Mouse (Mus musculus) midbrain, embryonic 10.5 days (tissue): ENCODE data around the gene Gm867. TPM values are rescaled to one million over a fixed set of nuclear protein-coding genes. Genes with fewer than 3 reads are reported as not detected.
A peak's percentile ranks its signal among the peaks of the same experiment; 100 is the strongest.

Experiments used
- DNase-seq: peaks from one replicate; pipeline ENCODE4 v3.0.0-alpha.2; 2017; ENCODE audit warnings: low spot score
- H3K27ac ChIP-seq: fragments of 300-500 bp; sonication (generic); replicated peaks from 2 replicates; pipeline ENCODE4 v1.5.1; 2016; ENCODE audit warnings: mild to moderate bottlenecking
- H3K27me3 ChIP-seq: fragments of 300-500 bp; sonication (generic); 2 replicates; pipeline ENCODE4 v1.6.1; 2016; ENCODE audit warnings: low read depth, mild to moderate bottlenecking; ENCODE audit not compliant: poor library complexity, severe bottlenecking
- H3K36me3 ChIP-seq: fragments of 300-500 bp; sonication (generic); 2 replicates; pipeline ENCODE4 v1.6.1; 2016; ENCODE audit warnings: mild to moderate bottlenecking, moderate library complexity
- H3K4me1 ChIP-seq: fragments of 300-500 bp; sonication (generic); 2 replicates; pipeline ENCODE4 v1.6.1; 2016
- H3K4me3 ChIP-seq: fragments of 300-500 bp; sonication (generic); 2 replicates; pipeline ENCODE4 v1.5.1; 2016; ENCODE audit warnings: mild to moderate bottlenecking, moderate library complexity
- H3K9me3 ChIP-seq: fragments of 300-500 bp; sonication (generic); replicated peaks from 2 replicates; pipeline ENCODE4 v1.6.1; 2016; ENCODE audit warnings: mild to moderate bottlenecking
- WGBS: fragments of 180-500 bp; shearing (Covaris S2); methylation state at CpG from one replicate; pipeline ENCODE4 v1.1.7; 2016; 5-methylcytosine and 5-hydroxymethylcytosine counted together
- polyA plus RNA-seq: library from polyadenylated mRNA; unstranded; fragments of >200 nt; fragmentation: Nextera tagmentation; extraction: Ambion mirVana; gene quantifications from 2 replicates; pipeline ENCODE4 v1.2.1, GENCODE M21; 2016

The Gm867 gene
- polyA plus RNA-seq, 1 experiment from 2014 or later, result 0.52 TPM

DNA sequence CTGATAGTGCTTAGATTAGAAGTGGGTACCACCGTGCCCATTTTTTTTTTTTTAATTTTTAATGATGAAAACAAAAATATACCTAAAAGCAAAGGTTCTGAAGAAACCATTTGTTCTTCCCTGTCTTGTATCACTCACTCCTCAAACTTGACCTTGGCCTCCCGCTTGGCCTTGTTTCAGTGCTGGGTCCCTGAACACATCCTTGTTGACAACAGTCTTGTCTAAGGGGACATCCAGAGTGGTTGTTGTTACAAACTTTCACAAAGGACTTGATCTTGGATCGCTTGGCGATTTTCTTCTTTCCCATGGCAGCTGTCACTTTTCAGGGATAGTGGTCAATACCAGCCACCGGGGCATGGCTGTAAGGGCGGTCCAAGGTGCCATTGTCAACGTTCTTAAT, 4.7 kb upstream of the Gm867 start:
- 91% methylated on average over 7 of the region's 7 CpGs for WGBS
- no peak for DNase-seq
- peaks cover 21% of the 10 kb centered on the region for H3K27me3 ChIP-seq
- no peaks in the 10 kb centered on the region for H3K36me3 ChIP-seq
- H3K4me1 ChIP-seq, result peaks cover 24% of the 10 kb centered on the region
- no peaks in the 10 kb centered on the region for H3K9me3 ChIP-seq
- H3K4me3 ChIP-seq, result no peak overlapping the region
- no peak overlapping the region for H3K27ac ChIP-seq

GRCm38 (mm10) chr10:75944066-75944772, 3.7 kb upstream of the Gm867 start:
- H3K9me3 ChIP-seq, result no peaks in the 10 kb centered on the region
- H3K27me3 ChIP-seq, result peaks cover 20% of the 10 kb centered on the region
- H3K27ac ChIP-seq, result no peak overlapping the region; the same call in 1 of the 2 replicates
- H3K4me3 ChIP-seq, result no peak overlapping the region
- DNase-seq, result no peak
- no peaks in the 10 kb centered on the region for H3K36me3 ChIP-seq
- WGBS, result 34% methylated on average over 11 of the region's 11 CpGs
- peaks cover 24% of the 10 kb centered on the region for H3K4me1 ChIP-seq

DNA sequence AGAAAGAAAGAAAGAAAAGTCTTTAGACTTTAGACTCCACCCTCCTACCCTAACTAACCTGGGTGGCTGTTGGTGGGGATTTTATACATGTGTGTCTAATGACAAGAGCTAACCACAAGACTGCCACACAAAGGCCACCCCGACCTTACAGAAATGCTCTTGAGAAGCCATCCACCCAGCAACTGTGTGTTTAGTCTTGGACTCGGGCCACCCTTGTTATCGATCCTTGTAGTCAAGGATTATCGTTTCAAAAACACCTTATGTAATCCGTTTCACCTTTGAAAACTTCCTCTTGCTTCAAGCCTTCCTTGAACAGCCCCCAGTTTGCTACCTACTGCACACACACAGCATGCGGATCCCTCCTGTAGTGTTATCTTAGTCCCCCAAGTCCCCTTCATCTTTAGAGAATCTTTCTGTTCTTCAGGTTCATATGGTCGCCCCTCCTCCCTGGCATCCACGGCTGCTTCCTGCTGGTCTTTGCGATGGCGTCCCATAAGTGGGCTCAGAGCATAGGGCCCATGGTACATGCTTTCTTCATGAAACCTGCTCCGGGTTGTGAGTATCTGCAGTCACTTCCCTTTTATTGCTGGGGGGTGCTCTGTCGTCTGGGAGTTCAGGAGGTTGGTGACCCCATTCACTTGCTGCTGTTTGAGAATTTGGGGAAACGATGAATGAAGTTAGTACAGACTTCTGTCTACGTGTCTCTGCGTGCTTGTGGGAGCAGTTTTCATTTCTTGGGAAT, 2.4 kb upstream of the Gm867 start, which contains the start of gene Vpreb3:
TSS of gene Vpreb3 (plus strand) at position 322 of the 742 bp plus-strand sequence.
- Histone ChIP-seq H3K36me3 (no peaks in the 10 kb centered on the region), H3K4me3 (no peak within 1 kb of the TSS), H3K27ac (no peak within 1 kb of the TSS; the same call in 1 of the 2 replicates), H3K27me3 (peaks cover 26% of the 10 kb centered on the region), H3K9me3 (no peaks in the 10 kb centered on the region), H3K4me1 (peaks cover 26% of the 10 kb centered on the region)
- no peak for DNase-seq
- 82% methylated on average over 15 of the region's 15 CpGs for WGBS

GRCm38 (mm10) chr10:75941042-75941824, 761 bp upstream of the Gm867 start:
- H3K4me1 ChIP-seq, result peaks cover 39% of the 10 kb centered on the region
- no peak overlapping the region for H3K4me3 ChIP-seq
- H3K27ac ChIP-seq, result no peak overlapping the region
- no peaks in the 10 kb centered on the region for H3K9me3 ChIP-seq
- WGBS, result 69% methylated on average over 9 of the region's 9 CpGs
- no peaks in the 10 kb centered on the region for H3K36me3 ChIP-seq
- H3K27me3 ChIP-seq, result peaks cover 43% of the 10 kb centered on the region
- DNase-seq, result no peak

DNA sequence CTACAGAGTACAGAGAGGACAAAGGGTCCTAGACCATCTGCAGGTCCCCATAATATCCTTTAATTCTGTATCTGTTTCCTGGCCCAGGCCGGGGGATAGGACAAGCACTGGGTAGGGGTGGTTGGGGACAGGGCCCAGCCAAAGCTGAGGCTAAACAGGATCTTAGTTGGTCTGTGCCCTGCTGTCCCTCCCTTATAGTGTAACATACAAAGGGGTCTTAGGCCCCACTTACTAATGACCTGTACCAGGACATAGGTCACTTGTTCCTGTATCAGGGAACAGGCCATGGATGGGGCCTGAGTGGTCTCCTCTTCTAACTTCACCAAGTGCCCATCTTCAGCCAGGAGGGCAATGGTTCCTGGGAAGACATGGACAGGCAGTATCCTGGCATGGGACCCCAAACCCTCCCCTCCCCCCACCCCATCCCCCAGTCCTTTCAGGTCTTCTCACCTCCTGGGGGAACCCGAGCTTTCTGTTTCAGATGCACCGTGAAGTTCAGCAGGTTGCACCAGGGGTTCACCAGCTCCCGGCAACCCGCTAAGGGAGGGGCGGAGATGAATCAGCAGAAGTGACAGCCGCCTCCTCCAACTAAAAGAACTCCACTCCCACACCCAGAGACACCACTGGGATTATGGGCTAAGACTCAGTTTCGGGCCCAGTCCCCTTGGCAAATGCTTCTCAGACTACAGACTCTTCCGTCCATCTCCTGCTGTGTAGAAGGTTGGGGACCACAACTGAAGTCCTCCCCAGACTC, 814 bp downstream of the Gm867 start:
- Histone ChIP-seq H3K9me3 (no peaks in the 10 kb centered on the region), H3K27me3 (peaks cover 59% of the 10 kb centered on the region), H3K36me3 (no peaks in the 10 kb centered on the region), H3K27ac (0 out of 2 replicates have a peak overlapping the region, but pooled peaks have one; percentile 2), H3K4me1 (peaks cover 54% of the 10 kb centered on the region), H3K4me3 (no peak overlapping the region)
- 52% methylated on average over 9 of the region's 9 CpGs for WGBS
- no peak for DNase-seq

GRCm38 (mm10) chr10:75937851-75938643, 2.4 kb downstream of the Gm867 start:
- DNase-seq, result no peak
- H3K36me3 ChIP-seq, result no peaks in the 10 kb centered on the region
- no peak overlapping the region for H3K27ac ChIP-seq
- no peak overlapping the region for H3K4me3 ChIP-seq
- H3K27me3 ChIP-seq, result peaks cover 75% of the 10 kb centered on the region
- H3K4me1 ChIP-seq, result peaks cover 50% of the 10 kb centered on the region
- no peaks in the 10 kb centered on the region for H3K9me3 ChIP-seq
- 56% methylated on average over 10 of the region's 10 CpGs for WGBS

DNA sequence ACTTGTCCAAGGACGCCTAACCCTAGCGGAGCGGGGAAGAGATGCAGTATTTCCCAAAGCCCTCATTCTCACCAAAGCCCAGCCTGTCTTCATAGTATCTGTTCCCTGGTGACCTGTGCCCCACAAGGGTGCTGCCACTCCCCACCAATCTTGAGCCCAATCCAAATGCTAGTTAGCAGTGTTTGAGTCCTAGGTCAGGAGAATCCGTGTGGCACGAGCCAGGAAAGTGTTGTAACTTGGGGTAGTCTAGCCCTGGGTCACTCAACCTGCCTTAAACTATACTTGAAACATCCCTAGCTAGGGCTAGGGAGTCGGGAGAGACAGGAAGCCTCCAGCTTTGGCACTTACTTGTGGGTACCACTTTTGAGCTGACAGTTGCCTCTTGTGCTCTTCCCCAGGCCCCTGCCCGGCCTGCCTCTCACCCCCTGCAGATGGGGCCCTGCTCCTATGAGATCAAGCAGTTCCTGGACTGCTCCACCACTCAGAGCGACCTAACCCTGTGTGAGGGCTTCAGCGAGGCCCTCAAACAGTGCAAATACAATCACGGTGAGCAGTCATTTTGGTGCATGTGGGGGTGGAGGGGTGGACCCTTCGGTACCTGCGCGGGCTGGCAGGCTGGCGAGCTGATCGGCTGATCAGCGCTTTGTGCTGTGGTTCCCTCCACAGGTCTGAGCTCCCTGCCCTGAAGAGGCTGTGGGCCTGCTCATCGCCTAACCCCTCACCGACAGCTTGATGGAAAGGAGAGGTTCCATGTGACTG, 3.4 kb downstream of the Gm867 start:
- no peak for DNase-seq
- 28% methylated on average over 18 of the region's 18 CpGs for WGBS
- Histone ChIP-seq H3K9me3 (no peaks in the 10 kb centered on the region), H3K36me3 (no peaks in the 10 kb centered on the region), H3K27ac (no peak overlapping the region), H3K4me1 (peaks cover 60% of the 10 kb centered on the region), H3K27me3 (peaks cover 82% of the 10 kb centered on the region), H3K4me3 (no peak overlapping the region)

DNA sequence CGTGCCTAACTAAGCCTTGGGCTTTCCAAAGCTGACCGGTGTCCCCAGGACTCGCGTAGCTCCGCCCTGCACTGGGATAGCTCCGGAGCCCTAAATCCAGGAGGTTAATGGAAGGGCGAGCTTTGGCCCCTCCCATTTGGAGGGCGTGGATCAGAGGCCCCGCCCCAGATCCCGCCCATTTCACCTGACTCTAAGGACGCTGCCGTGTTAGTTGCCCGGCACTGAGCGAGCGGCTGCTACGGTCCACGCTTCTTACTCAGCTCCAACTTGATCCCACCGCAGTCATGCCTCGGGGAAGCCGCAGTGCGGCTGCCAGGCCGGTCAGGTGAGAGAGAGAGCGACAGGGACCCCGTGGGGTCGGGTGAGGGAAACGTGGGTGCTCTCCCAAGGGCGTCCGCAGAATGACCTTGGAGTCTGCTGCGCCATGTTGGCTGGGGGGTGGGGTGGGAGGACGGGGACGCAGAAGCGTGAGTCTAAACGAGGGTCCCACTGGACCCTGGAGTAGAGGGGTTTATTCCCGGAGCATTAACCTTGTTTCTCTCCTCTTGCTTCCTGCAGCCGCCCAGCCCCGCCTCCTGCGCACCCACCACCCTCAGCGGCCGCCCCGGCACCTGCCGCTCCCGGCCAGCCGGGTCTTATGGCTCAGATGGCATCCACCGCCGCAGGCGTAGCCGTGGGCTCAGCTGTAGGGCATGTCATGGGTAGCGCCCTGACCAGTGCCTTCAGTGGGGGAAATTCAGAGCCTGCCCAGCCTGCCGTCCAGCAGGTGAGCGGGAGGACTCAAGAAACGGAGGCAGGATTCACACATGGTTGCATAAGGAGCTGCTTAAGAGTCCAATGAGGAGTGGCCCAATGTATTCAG, 4.6 kb downstream of the Gm867 start, which contains the start of gene Mmp11:
TSS of gene Mmp11 (minus strand) at position 817 of the 862 bp plus-strand sequence.
- H3K9me3 ChIP-seq, result no peaks in the 10 kb centered on the region
- peak within 1 kb of the TSS; percentile 68 for H3K4me3 ChIP-seq
- no peaks in the 10 kb centered on the region for H3K36me3 ChIP-seq
- H3K4me1 ChIP-seq, result peaks cover 69% of the 10 kb centered on the region
- 2% methylated on average over 51 of the region's 51 CpGs for WGBS
- H3K27me3 ChIP-seq, result peaks cover 93% of the 10 kb centered on the region
- peak within 1 kb of the TSS; percentile 42; the same call in 1 of the 2 replicates for H3K27ac ChIP-seq
- peak; percentile 78 for DNase-seq

DNA sequence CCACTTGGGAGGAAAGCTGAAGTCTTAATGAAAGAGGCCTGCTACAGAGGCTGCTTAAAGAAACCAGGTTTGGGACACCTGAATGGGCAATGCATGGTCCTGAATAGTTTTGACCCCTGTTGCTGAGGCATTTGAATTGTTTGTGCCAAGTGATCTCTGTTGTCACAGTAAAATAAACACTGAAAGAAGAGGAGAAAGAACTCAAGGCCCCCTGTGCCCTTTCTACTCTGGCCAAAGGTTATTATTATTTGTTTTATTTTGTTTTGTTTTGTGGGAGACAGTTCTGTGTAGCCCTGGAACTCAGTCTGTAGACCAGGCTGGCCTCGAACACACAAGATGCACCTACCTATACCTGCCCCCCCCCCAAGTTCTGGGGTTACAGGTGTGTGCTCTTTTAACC, 5.5 kb downstream of the Gm867 start:
- Histone ChIP-seq H3K4me1 (peaks cover 66% of the 10 kb centered on the region), H3K27me3 (peaks cover 93% of the 10 kb centered on the region), H3K36me3 (no peaks in the 10 kb centered on the region), H3K4me3 (peak overlapping the region; percentile 68), H3K27ac (no peak overlapping the region), H3K9me3 (no peaks in the 10 kb centered on the region)
- WGBS, result 90% methylated on average over 1 of the region's 1 CpGs
- no peak for DNase-seq

GRCm38 (mm10) chr10:75932891-75933290, 7.6 kb downstream of the Gm867 start, which contains the start of gene Chchd10:
Gene Chchd10, plus strand, starts transcription at chr10:75933130.
- Histone ChIP-seq H3K9me3 (no peaks in the 10 kb centered on the region), H3K27me3 (peaks cover 93% of the 10 kb centered on the region), H3K4me3 (peak within 1 kb of the TSS; percentile 72), H3K36me3 (no peaks in the 10 kb centered on the region; the same call in 1 of the 2 replicates), H3K4me1 (peaks cover 60% of the 10 kb centered on the region), H3K27ac (peak within 1 kb of the TSS; percentile 88)
- WGBS, result 26% methylated on average over 6 of the region's 6 CpGs
- no peak for DNase-seq
